Mouse (Mus musculus) hindbrain, embryonic 14.5 days (tissue): ENCODE results near the gene Reps1. TPM values are rescaled to one million over a fixed set of nuclear protein-coding genes. Genes with fewer than 3 reads are reported as not detected.

ENCODE experiments used
- ATAC-seq: fragments of 200-750 bp; cut with Nextera tagmentation; 2 replicates; pipeline ENCODE4 v1.8.0; 2017; ENCODE audit warnings: moderate number of reproducible peaks, mild to moderate bottlenecking, moderate TSS enrichment, moderate library complexity; ENCODE audit not compliant: low FRiP score
- DNase-seq: peaks from one replicate; pipeline ENCODE4 v3.0.0-alpha.2; 2015; ENCODE audit warnings: low spot score
- H3K27ac ChIP-seq: fragments of 300-500 bp; sonication (generic); 2 replicates; pipeline ENCODE4 v1.5.1; 2014; ENCODE audit warnings: mild to moderate bottlenecking, moderate library complexity
- H3K27me3 ChIP-seq: fragments of 300-500 bp; sonication (generic); 2 replicates; pipeline ENCODE4 v1.6.1; 2014; ENCODE audit warnings: mild to moderate bottlenecking, low read length, mixed read lengths; ENCODE audit not compliant: control insufficient read depth, insufficient read depth
- H3K36me3 ChIP-seq: fragments of 300-500 bp; sonication (generic); replicated peaks from 2 replicates; pipeline ENCODE4 v1.6.1; 2014; ENCODE audit not compliant: control insufficient read depth, insufficient read depth
- H3K4me1 ChIP-seq: fragments of 300-500 bp; sonication (generic); replicated peaks from 2 replicates; pipeline ENCODE4 v1.6.1; 2014; ENCODE audit warnings: antibody characterized with exemption, low read length, mixed read lengths; ENCODE audit not compliant: control insufficient read depth, insufficient read depth
- H3K4me2 ChIP-seq: fragments of 300-500 bp; sonication (generic); replicated peaks from 2 replicates; pipeline ENCODE4 v1.6.1; 2014; ENCODE audit warnings: mild to moderate bottlenecking, moderate library complexity
- H3K4me3 ChIP-seq: fragments of 300-500 bp; sonication (generic); replicated peaks from 2 replicates; pipeline ENCODE4 v1.5.1; 2014; ENCODE audit warnings: mild to moderate bottlenecking, low read length
- H3K9ac ChIP-seq: fragments of 300-500 bp; sonication (generic); 2 replicates; pipeline ENCODE4 v1.6.1; 2014
- H3K9me3 ChIP-seq: fragments of 300-500 bp; sonication (generic); 2 replicates; pipeline ENCODE4 v1.6.1; 2016; ENCODE audit warnings: low read length; ENCODE audit not compliant: control insufficient read depth
- WGBS: fragments of 180-500 bp; shearing (Covaris S2); extraction: QIAGEN DNeasy Blood & Tissue Kit; methylation state at CpG from one replicate; pipeline ENCODE4 v1.1.7; 2014; 5-methylcytosine and 5-hydroxymethylcytosine counted together
- polyA plus RNA-seq: library from polyadenylated mRNA; unstranded; fragments of >200 nt; fragmentation: Nextera tagmentation; extraction: Ambion mirVana; gene quantifications from 2 replicates; pipeline ENCODE4 v1.2.1, GENCODE M21; 2014

The Reps1 gene
- polyA plus RNA-seq, 1 experiment from 2014 or later: 22.5 TPM

- ATAC-seq (no peak), DNase-seq (no peak)
- Histone ChIP-seq H3K9me3 (no peaks in the 10 kb centered on the region), H3K36me3 (no peaks in the 10 kb centered on the region), H3K27me3 (no peaks in the 10 kb centered on the region), H3K27ac (no peak overlapping the region), H3K4me3 (no peak overlapping the region), H3K9ac (no peak overlapping the region), H3K4me1 (peaks cover 26% of the 10 kb centered on the region), H3K4me2 (no peak overlapping the region)
- WGBS: 92% methylated on average over 13 of the region's 13 CpGs
These were observed 4.1 kb downstream of the Reps1 start for GRCm38 (mm10) chr10:18059807-18060206.

GRCm38 (mm10) chr10:18060778-18061177 lies 5.1 kb downstream of the Reps1 start:
- H3K9ac ChIP-seq: no peak overlapping the region
- ATAC-seq (no peak), DNase-seq (no peak)
- H3K4me1 ChIP-seq: peaks cover 26% of the 10 kb centered on the region
- no peaks in the 10 kb centered on the region for H3K36me3 ChIP-seq
- H3K27me3 ChIP-seq: no peaks in the 10 kb centered on the region
- H3K4me3 ChIP-seq: no peak overlapping the region
- no peak overlapping the region for H3K27ac ChIP-seq
- 91% methylated on average over 2 of the region's 2 CpGs for WGBS
- H3K4me2 ChIP-seq: no peak overlapping the region
- H3K9me3 ChIP-seq: no peaks in the 10 kb centered on the region

GRCm38 (mm10) chr10:18061533-18061932 lies 5.9 kb downstream of the Reps1 start:
- H3K9me3 ChIP-seq: no peaks in the 10 kb centered on the region
- WGBS: 90% methylated on average over 4 of the region's 4 CpGs
- no peak overlapping the region for H3K4me3 ChIP-seq
- no peak overlapping the region for H3K4me2 ChIP-seq
- H3K36me3 ChIP-seq: no peaks in the 10 kb centered on the region
- H3K9ac ChIP-seq: no peak overlapping the region
- H3K4me1 ChIP-seq: peaks cover 26% of the 10 kb centered on the region
- no peak overlapping the region for H3K27ac ChIP-seq
- no peak for ATAC-seq
- DNase-seq: no peak
- no peaks in the 10 kb centered on the region for H3K27me3 ChIP-seq

- DNase-seq (no peak), ATAC-seq (no peak)
- no peak overlapping the region for H3K9ac ChIP-seq
- H3K4me2 ChIP-seq: no peak overlapping the region
- H3K36me3 ChIP-seq: no peaks in the 10 kb centered on the region
- no peak overlapping the region for H3K27ac ChIP-seq
- H3K9me3 ChIP-seq: no peaks in the 10 kb centered on the region
- no peaks in the 10 kb centered on the region for H3K27me3 ChIP-seq
- peaks cover 12% of the 10 kb centered on the region; the same call in 1 of the 2 replicates for H3K4me1 ChIP-seq
- 73% methylated on average over 7 of the region's 7 CpGs for WGBS
- no peak overlapping the region for H3K4me3 ChIP-seq
These were observed 9.1 kb downstream of the Reps1 start for GRCm38 (mm10) chr10:18064606-18065228.

GRCm38 (mm10) chr10:18066031-18066439 lies 10.4 kb downstream of the Reps1 start:
- Histone ChIP-seq H3K27ac (no peak overlapping the region), H3K4me3 (no peak overlapping the region), H3K9me3 (no peaks in the 10 kb centered on the region), H3K9ac (no peak overlapping the region), H3K4me1 (peaks cover 17% of the 10 kb centered on the region; the same call in 1 of the 2 replicates), H3K27me3 (no peaks in the 10 kb centered on the region), H3K36me3 (no peaks in the 10 kb centered on the region), H3K4me2 (no peak overlapping the region)
- WGBS: 85% methylated on average over 10 of the region's 10 CpGs
- DNase-seq: no peak
- ATAC-seq: no peak

GRCm38 (mm10) chr10:18067761-18068446 lies 12.2 kb downstream of the Reps1 start:
- Histone ChIP-seq H3K27me3 (no peaks in the 10 kb centered on the region), H3K4me3 (no peak overlapping the region), H3K4me1 (peaks cover 19% of the 10 kb centered on the region; the same call in 1 of the 2 replicates), H3K4me2 (no peak overlapping the region), H3K9ac (no peak overlapping the region), H3K9me3 (no peaks in the 10 kb centered on the region), H3K27ac (no peak overlapping the region), H3K36me3 (no peaks in the 10 kb centered on the region)
- WGBS: 61% methylated on average over 10 of the region's 10 CpGs
- DNase-seq (no peak), ATAC-seq (peak; percentile 33; the same call in 1 of the 2 replicates)

- DNase-seq (no peak), ATAC-seq (no peak)
- Histone ChIP-seq H3K36me3 (no peaks in the 10 kb centered on the region), H3K27me3 (no peaks in the 10 kb centered on the region), H3K27ac (no peak overlapping the region), H3K9ac (no peak overlapping the region), H3K4me2 (no peak overlapping the region), H3K4me3 (no peak overlapping the region), H3K4me1 (peaks cover 19% of the 10 kb centered on the region; the same call in 1 of the 2 replicates), H3K9me3 (no peaks in the 10 kb centered on the region)
- WGBS: 87% methylated on average over 2 of the region's 2 CpGs
These were observed 13.2 kb downstream of the Reps1 start for GRCm38 (mm10) chr10:18068880-18069279.

GRCm38 (mm10) chr10:18069576-18069975 lies 13.9 kb downstream of the Reps1 start:
- no peak for ATAC-seq
- WGBS: 80% methylated on average over 2 of the region's 2 CpGs

GRCm38 (mm10) chr10:18070144-18070543 lies 14.5 kb downstream of the Reps1 start:
- no peak overlapping the region for H3K4me2 ChIP-seq
- H3K36me3 ChIP-seq: no peaks in the 10 kb centered on the region
- no peak for DNase-seq
- 0 out of 2 replicates have a peak overlapping the region, but pooled peaks have one; percentile 70 for H3K27ac ChIP-seq
- no peak overlapping the region for H3K4me3 ChIP-seq
- peak; percentile 39; the same call in 1 of the 2 replicates for ATAC-seq
- 67% methylated on average over 3 of the region's 3 CpGs for WGBS
- no peaks in the 10 kb centered on the region for H3K9me3 ChIP-seq
- no peak overlapping the region for H3K9ac ChIP-seq
- no peaks in the 10 kb centered on the region for H3K27me3 ChIP-seq
- H3K4me1 ChIP-seq: peaks cover 19% of the 10 kb centered on the region; the same call in 1 of the 2 replicates

More at GRCm38 (mm10) chr10:18069576-18069975, 13.9 kb downstream of the Reps1 start:
- DNase-seq: no peak
- peaks cover 19% of the 10 kb centered on the region; the same call in 1 of the 2 replicates for H3K4me1 ChIP-seq
- H3K9ac ChIP-seq: no peak overlapping the region
- no peak overlapping the region for H3K27ac ChIP-seq
- H3K4me2 ChIP-seq: no peak overlapping the region
- H3K27me3 ChIP-seq: no peaks in the 10 kb centered on the region
- no peaks in the 10 kb centered on the region for H3K36me3 ChIP-seq
- no peak overlapping the region for H3K4me3 ChIP-seq
- no peaks in the 10 kb centered on the region for H3K9me3 ChIP-seq
